Mouse (Mus musculus) layer of hippocampus, postnatal 25 days (tissue): Measurements from ENCODE around the gene Gm20219. TPM values are rescaled to one million over a fixed set of nuclear protein-coding genes. Genes with fewer than 3 reads are reported as not detected.

Source experiments
- total RNA-seq, 2 experiments: library from RNA; stranded (reverse); gene quantifications; 2 replicates each; pipeline ENCODE4 v1.2.3; 2021

Gene Gm20219
- total RNA-seq, 2 experiments from 2014 or later = 1.9 to 3.4 TPM

Other genes with a start within 250 kb of the Gm20219 start
- 10 to 100 TPM; 92.0 to 93.4 TPM for gene Kdm4b, start 228.3 kb downstream of the Gm20219 start, total RNA-seq
- gene Ptprs, start 77.9 kb downstream of the Gm20219 start, total RNA-seq = 100 to 1,000 TPM; 658 to 741 TPM
- not detected for gene Znrf4, start 42.0 kb downstream of the Gm20219 start, total RNA-seq
- gene Safb2, start 30.2 kb upstream of the Gm20219 start, total RNA-seq = 100 to 1,000 TPM in 1 of 2 experiments, 10 to 100 TPM in 1; 87.9 to 144 TPM
- gene Safb, start 30.4 kb upstream of the Gm20219 start, total RNA-seq = 100 to 1,000 TPM; 148 to 163 TPM
- 100 to 1,000 TPM; 138 to 163 TPM for gene 2410015M20Rik, start 55.4 kb upstream of the Gm20219 start, total RNA-seq
- gene Rpl36, start 59.0 kb upstream of the Gm20219 start, total RNA-seq = 100 to 1,000 TPM; 341 to 404 TPM
- gene Lonp1, start 72.5 kb upstream of the Gm20219 start, total RNA-seq = 10 to 100 TPM; 62.1 to 62.5 TPM
- gene Catsperd, start 73.8 kb upstream of the Gm20219 start, total RNA-seq = under 1 TPM; 0.44 to 0.85 TPM
- gene Ranbp3, start 118.9 kb upstream of the Gm20219 start, total RNA-seq = 10 to 100 TPM; 85.2 to 91.0 TPM
- 100 to 1,000 TPM; 242 to 258 TPM for gene Ndufa11, start 163.4 kb upstream of the Gm20219 start, total RNA-seq
- gene Vmac, start 163.6 kb upstream of the Gm20219 start, total RNA-seq = 10 to 100 TPM; 11.5 to 14.4 TPM
- gene Nrtn, start 203.1 kb upstream of the Gm20219 start, total RNA-seq = 1 to 10 TPM; 2.7 to 3.6 TPM
- 10 to 100 TPM; 61.1 to 73.0 TPM for gene Dus3l, start 210.4 kb upstream of the Gm20219 start, total RNA-seq
- 1 to 10 TPM in 1 of 2 experiments, under 1 TPM in 1; 0.89 to 1.6 TPM for gene Prr22, start 215.9 kb upstream of the Gm20219 start, total RNA-seq